Mouse (Mus musculus) forebrain, postnatal 0 days (tissue): ENCODE measurements at regions not wholly inside any gene's neighbourhood (a gene's known extent, or its start where the extent isn't known, plus 50 kb on each side); places are given as distances from the start of the nearest gene placed in this dataset.
A peak's percentile ranks its signal among the peaks of the same experiment; 100 is the strongest.

Experiments used
- ATAC-seq: fragments of 200-750 bp; cut with Nextera tagmentation; 2 replicates; pipeline ENCODE4 v1.8.0; 2017; ENCODE audit warnings: mild to moderate bottlenecking, moderate library complexity
- DNase-seq: peaks from one replicate; pipeline ENCODE4 v3.0.0-alpha.2; 2015
- H3K27ac ChIP-seq: fragments of 300-500 bp; sonication (generic); 2 replicates; pipeline ENCODE4 v1.5.1; 2014; ENCODE audit warnings: low read depth, mild to moderate bottlenecking, antibody characterized with exemption, low read length, moderate library complexity, mixed read lengths
- H3K27me3 ChIP-seq: fragments of 300-500 bp; sonication (generic); 2 replicates; pipeline ENCODE4 v1.6.1; 2014; ENCODE audit warnings: mild to moderate bottlenecking, low read length, mixed read lengths; ENCODE audit not compliant: insufficient read depth
- H3K36me3 ChIP-seq: fragments of 300-500 bp; sonication (generic); 2 replicates; pipeline ENCODE4 v1.6.1; 2014; ENCODE audit warnings: mild to moderate bottlenecking, moderate library complexity; ENCODE audit not compliant: insufficient read depth
- H3K4me1 ChIP-seq: fragments of 300-500 bp; sonication (generic); 2 replicates; pipeline ENCODE4 v1.6.1; 2014; ENCODE audit warnings: antibody characterized with exemption; ENCODE audit not compliant: insufficient read depth
- H3K4me2 ChIP-seq: fragments of 300-500 bp; sonication (generic); 2 replicates; pipeline ENCODE4 v1.6.1; 2014; ENCODE audit warnings: low read depth, mild to moderate bottlenecking, moderate library complexity
- H3K4me3 ChIP-seq: fragments of 300-500 bp; sonication (generic); 2 replicates; pipeline ENCODE4 v1.5.1; 2014; ENCODE audit warnings: low read depth, low read length, mixed read lengths
- H3K9ac ChIP-seq: fragments of 300-500 bp; sonication (generic); 2 replicates; pipeline ENCODE4 v1.6.1; 2014; ENCODE audit warnings: mild to moderate bottlenecking
- H3K9me3 ChIP-seq: fragments of 300-500 bp; sonication (generic); 2 replicates; pipeline ENCODE4 v1.6.1; 2016; ENCODE audit warnings: low read length
- CTCF ChIP-seq: sonication (generic); IDR thresholded peaks from 2 replicates; pipeline ENCODE4 v1.5.1; 2016; ENCODE audit warnings: antibody characterized with exemption, control low read depth, low read depth
- WGBS: fragments of 180-500 bp; shearing (Covaris S2); extraction: QIAGEN DNeasy Blood & Tissue Kit; methylation state at CpG from one replicate; pipeline ENCODE4 v1.1.7; 2014; 5-methylcytosine and 5-hydroxymethylcytosine counted together

DNA sequence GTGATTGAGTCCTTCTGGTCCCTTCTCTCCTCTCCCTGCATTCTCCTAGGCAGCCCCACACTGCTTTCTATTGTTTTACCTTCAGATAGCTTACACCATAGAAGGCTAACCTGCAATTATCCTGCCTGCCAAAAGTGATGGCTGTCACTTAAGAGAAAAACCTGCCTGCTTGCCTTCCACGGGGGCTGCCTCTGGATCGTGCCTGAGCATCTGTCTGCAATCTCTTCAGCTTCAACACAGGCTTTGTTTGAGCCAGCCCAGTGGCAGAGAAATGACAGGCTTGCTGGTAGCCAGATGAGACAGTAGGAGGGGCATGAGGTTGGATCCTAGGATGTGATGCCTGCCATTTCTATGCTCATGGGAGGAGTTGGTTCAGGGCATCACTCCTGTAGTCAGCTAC is 345.2 kb upstream of the Tshz3 start:
- no peak for TF ChIP-seq CTCF
- Histone ChIP-seq H3K36me3 (no peaks in the 10 kb centered on the region), H3K9ac (no peak overlapping the region), H3K27me3 (no peaks in the 10 kb centered on the region), H3K9me3 (no peaks in the 10 kb centered on the region), H3K4me3 (no peak overlapping the region), H3K4me1 (no peaks in the 10 kb centered on the region), H3K27ac (no peak overlapping the region), H3K4me2 (no peak overlapping the region)
- ATAC-seq (peak; percentile 54; the same call in 1 of the 2 replicates), DNase-seq (peak; percentile 13)
- WGBS: 0% methylated on average over 2 of the region's 2 CpGs

DNA sequence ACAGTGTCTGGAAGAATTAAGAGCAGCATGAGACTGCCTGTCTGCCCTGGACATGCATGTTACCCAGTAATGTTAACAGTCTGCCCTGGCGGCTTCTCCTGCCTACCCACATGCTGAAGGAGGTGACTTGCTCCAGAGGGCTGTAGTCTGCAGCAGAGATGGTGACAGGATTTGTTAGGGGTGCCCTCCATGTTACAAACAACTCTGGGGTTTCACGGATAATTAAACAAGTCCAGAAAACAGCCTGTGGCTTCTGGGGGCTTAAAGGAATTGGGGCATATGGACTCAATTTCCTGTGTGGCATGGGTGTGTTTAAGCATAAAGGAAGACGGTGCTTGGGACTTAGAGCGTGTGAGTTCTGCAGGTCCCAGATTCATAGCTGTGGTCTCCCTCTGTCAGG is 347.3 kb upstream of the Tshz3 start:
- Histone ChIP-seq H3K27me3 (no peaks in the 10 kb centered on the region), H3K4me1 (no peaks in the 10 kb centered on the region), H3K36me3 (no peaks in the 10 kb centered on the region), H3K27ac (no peak overlapping the region), H3K9me3 (no peaks in the 10 kb centered on the region), H3K9ac (no peak overlapping the region), H3K4me2 (no peak overlapping the region), H3K4me3 (no peak overlapping the region)
- ATAC-seq (no peak), DNase-seq (no peak)
- 80% methylated on average over 4 of the region's 4 CpGs for WGBS
- no peak for TF ChIP-seq CTCF

- H3K9me3 ChIP-seq: no peaks in the 10 kb centered on the region
- no peak overlapping the region for H3K4me2 ChIP-seq
- DNase-seq: no peak
- no peak overlapping the region for H3K27ac ChIP-seq
- no peak for ATAC-seq
- 87% methylated on average over 8 of the region's 8 CpGs for WGBS
- H3K4me1 ChIP-seq: no peaks in the 10 kb centered on the region
- no peak for TF ChIP-seq CTCF
- H3K9ac ChIP-seq: no peak overlapping the region
- H3K27me3 ChIP-seq: no peaks in the 10 kb centered on the region
- no peak overlapping the region for H3K4me3 ChIP-seq
- H3K36me3 ChIP-seq: no peaks in the 10 kb centered on the region
Observed at GRCm38 (mm10) chr7:36348195-36348594, 349.7 kb upstream of the Tshz3 start.

- no peak for ATAC-seq
- no peak overlapping the region for H3K4me2 ChIP-seq
- no peaks in the 10 kb centered on the region for H3K9me3 ChIP-seq
- TF ChIP-seq CTCF: no peak
- no peaks in the 10 kb centered on the region for H3K27me3 ChIP-seq
- H3K9ac ChIP-seq: no peak overlapping the region
- WGBS: 86% methylated on average over 5 of the region's 5 CpGs
- no peaks in the 10 kb centered on the region for H3K36me3 ChIP-seq
- H3K4me3 ChIP-seq: no peak overlapping the region
- no peak for DNase-seq
- H3K27ac ChIP-seq: no peak overlapping the region
- H3K4me1 ChIP-seq: peaks cover 7% of the 10 kb centered on the region; the same call in 1 of the 2 replicates
Observed at GRCm38 (mm10) chr7:36334857-36335256, 363.1 kb upstream of the Tshz3 start.

DNA sequence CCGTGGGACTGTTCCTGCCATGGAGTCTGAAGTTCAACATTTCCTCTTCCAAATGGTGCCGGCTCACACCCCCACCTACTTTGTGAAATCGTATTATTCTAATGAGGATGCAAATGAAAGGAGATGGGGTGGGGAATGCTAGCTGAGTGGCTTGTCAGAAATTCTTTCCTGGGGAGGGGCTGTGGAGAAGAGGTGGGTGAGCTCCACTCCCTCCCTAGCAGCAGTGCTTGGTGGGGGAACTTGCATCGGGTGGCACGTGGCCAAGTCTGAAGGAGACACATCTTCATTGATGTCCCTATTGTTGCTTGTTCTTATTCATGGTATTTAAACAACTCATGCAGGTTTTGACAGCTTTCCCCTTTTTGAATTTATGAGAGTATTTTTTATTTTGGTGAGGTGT is 363.8 kb upstream of the Tshz3 start:
- no peak overlapping the region for H3K9ac ChIP-seq
- no peak overlapping the region for H3K4me2 ChIP-seq
- peak; percentile 61; the same call in 1 of the 2 replicates for ATAC-seq
- H3K4me3 ChIP-seq: no peak overlapping the region
- H3K9me3 ChIP-seq: no peaks in the 10 kb centered on the region
- H3K27me3 ChIP-seq: no peaks in the 10 kb centered on the region
- DNase-seq: peak; percentile 32
- H3K36me3 ChIP-seq: no peaks in the 10 kb centered on the region
- TF ChIP-seq CTCF: no peak
- 35% methylated on average over 5 of the region's 5 CpGs for WGBS
- no peak overlapping the region for H3K27ac ChIP-seq
- peaks cover 7% of the 10 kb centered on the region; the same call in 1 of the 2 replicates for H3K4me1 ChIP-seq

GRCm38 (mm10) chr7:36332633-36333032 is 365.3 kb upstream of the Tshz3 start:
- Histone ChIP-seq H3K9me3 (no peaks in the 10 kb centered on the region), H3K36me3 (no peaks in the 10 kb centered on the region), H3K27ac (no peak overlapping the region), H3K4me3 (no peak overlapping the region), H3K9ac (no peak overlapping the region), H3K4me1 (peaks cover 7% of the 10 kb centered on the region; the same call in 1 of the 2 replicates), H3K27me3 (no peaks in the 10 kb centered on the region), H3K4me2 (no peak overlapping the region)
- WGBS: 63% methylated on average over 7 of the region's 7 CpGs
- TF ChIP-seq CTCF: no peak
- DNase-seq: peak; percentile 19
- peak; percentile 32; the same call in 1 of the 2 replicates for ATAC-seq

GRCm38 (mm10) chr7:36328141-36328540 is 369.8 kb upstream of the Tshz3 start:
- WGBS: 91% methylated on average over 2 of the region's 2 CpGs
- ATAC-seq (no peak), DNase-seq (no peak)
- no peak for TF ChIP-seq CTCF
- no peak overlapping the region for H3K4me2 ChIP-seq
- no peaks in the 10 kb centered on the region for H3K4me1 ChIP-seq
- H3K27me3 ChIP-seq: no peaks in the 10 kb centered on the region
- no peak overlapping the region for H3K4me3 ChIP-seq
- H3K9me3 ChIP-seq: no peaks in the 10 kb centered on the region
- H3K27ac ChIP-seq: no peak overlapping the region
- H3K9ac ChIP-seq: no peak overlapping the region
- H3K36me3 ChIP-seq: no peaks in the 10 kb centered on the region

GRCm38 (mm10) chr7:36324035-36324434 is 373.9 kb upstream of the Tshz3 start:
- Histone ChIP-seq H3K4me3 (no peak overlapping the region), H3K4me1 (no peaks in the 10 kb centered on the region), H3K9ac (no peak overlapping the region), H3K9me3 (no peaks in the 10 kb centered on the region), H3K27me3 (no peaks in the 10 kb centered on the region), H3K36me3 (no peaks in the 10 kb centered on the region), H3K27ac (no peak overlapping the region), H3K4me2 (no peak overlapping the region)
- TF ChIP-seq CTCF: no peak
- no peak for DNase-seq
- whole genome bisulfite sequencing: 85% methylated on average over 1 of the region's 1 CpGs
- no peak for ATAC-seq
